Mouse (Mus musculus): Measurements from ENCODE around the gene Lgr5. TPM values are rescaled to one million over a fixed set of nuclear protein-coding genes. Genes with fewer than 3 reads are reported as not detected.

Gene Lgr5
- polyA plus RNA-seq, 1 experiment, result 0.04 TPM

DNA sequence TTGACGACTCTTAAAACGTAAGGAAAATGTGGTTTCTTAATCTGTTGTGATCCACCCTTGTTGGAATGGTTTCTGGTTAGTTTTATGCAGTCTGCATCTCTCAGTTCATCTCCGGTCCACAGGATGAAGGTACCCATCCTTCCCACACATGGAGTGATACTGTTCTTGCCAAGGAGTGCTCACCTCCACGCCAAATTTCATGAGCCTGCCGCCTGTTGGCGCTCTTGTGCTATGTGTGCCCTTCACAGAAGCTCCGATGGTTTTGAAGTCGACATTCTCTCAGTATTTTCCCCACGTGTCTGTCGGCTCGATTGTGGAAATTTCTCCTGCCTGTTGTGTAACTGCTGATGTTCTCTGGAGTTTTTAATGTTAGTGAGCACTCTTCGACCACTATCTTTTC, 57.8 kb downstream of the Lgr5 start:
- Histone ChIP-seq H3K27me3 (ENCODE audit: control insufficient read depth, insufficient read depth, insufficient read length) (no peaks in the 10 kb centered on the region), H3K4me3 (ENCODE audit: insufficient read depth, poor library complexity, severe bottlenecking) (no peak overlapping the region), H3ac (ENCODE audit: control insufficient read depth, insufficient read length, low read depth) (no peak overlapping the region), H3K79me3 (ENCODE audit: low read depth) (no peaks in the 10 kb centered on the region), H3K36me3 (ENCODE audit: control insufficient read depth, insufficient read depth) (no peaks in the 10 kb centered on the region), H3K79me2 (ENCODE audit: control insufficient read depth, insufficient read depth) (no peaks in the 10 kb centered on the region)
- TF ChIP-seq FOSL1 (IDR thresholded peaks at IDR 0.05; ENCODE audit: insufficient read depth, low read length, poor library complexity, severe bottlenecking) (no peak), MAX (IDR thresholded peaks at IDR 0.05) (no peak), MYOD1 (IDR thresholded peaks at IDR 0.05; ENCODE audit: control insufficient read depth, insufficient read length, low read depth) (no peak), CTCF (IDR thresholded peaks at IDR 0.05; ENCODE audit: control insufficient read depth, insufficient read depth, insufficient read length) (no peak), USF1 (IDR thresholded peaks at IDR 0.05; ENCODE audit: low read depth) (no peak), MYOG (IDR thresholded peaks at IDR 0.05; ENCODE audit: control insufficient read depth, extremely low read depth, insufficient read length) (no peak), CEBPB (IDR thresholded peaks at IDR 0.05; ENCODE audit: low read depth) (no peak)

DNA sequence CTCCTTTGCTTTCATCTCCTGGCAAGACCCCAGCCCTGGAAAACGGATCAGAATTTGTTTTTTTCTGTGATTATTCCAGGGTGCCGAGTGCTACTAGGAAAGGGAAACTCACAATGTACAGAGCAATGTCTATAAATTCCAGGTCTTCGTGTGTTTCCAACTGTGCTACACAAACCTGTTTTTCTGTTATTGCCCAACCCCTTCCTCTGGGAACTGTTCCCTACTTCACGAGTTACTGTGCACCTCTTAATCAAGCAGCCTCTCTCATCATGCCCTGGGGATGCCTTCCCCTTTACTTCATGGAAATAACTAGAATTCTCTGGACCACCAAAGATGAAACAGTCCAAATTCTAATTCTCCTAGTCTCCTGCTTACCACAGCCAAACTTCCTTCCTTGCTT, 58.7 kb downstream of the Lgr5 start:
- H3K79me3 ChIP-seq (ENCODE audit: low read depth), result no peaks in the 10 kb centered on the region
- no peaks in the 10 kb centered on the region for H3K36me3 ChIP-seq (ENCODE audit: control insufficient read depth, insufficient read depth)
- H3ac ChIP-seq (ENCODE audit: control insufficient read depth, insufficient read length, low read depth), result no peak overlapping the region
- TF ChIP-seq USF1 (IDR thresholded peaks at IDR 0.05; ENCODE audit: low read depth) (no peak), CTCF (IDR thresholded peaks at IDR 0.05; ENCODE audit: control insufficient read depth, insufficient read depth, insufficient read length) (no peak), MYOG (IDR thresholded peaks at IDR 0.05; ENCODE audit: control insufficient read depth, extremely low read depth, insufficient read length) (no peak), FOSL1 (IDR thresholded peaks at IDR 0.05; ENCODE audit: insufficient read depth, low read length, poor library complexity, severe bottlenecking) (no peak), MYOD1 (IDR thresholded peaks at IDR 0.05; ENCODE audit: control insufficient read depth, insufficient read length, low read depth) (no peak), MAX (IDR thresholded peaks at IDR 0.05) (no peak), CEBPB (IDR thresholded peaks at IDR 0.05; ENCODE audit: low read depth) (no peak)
- no peaks in the 10 kb centered on the region for H3K27me3 ChIP-seq (ENCODE audit: control insufficient read depth, insufficient read depth, insufficient read length)
- no peaks in the 10 kb centered on the region for H3K79me2 ChIP-seq (ENCODE audit: control insufficient read depth, insufficient read depth)
- H3K4me3 ChIP-seq (ENCODE audit: insufficient read depth, poor library complexity, severe bottlenecking), result no peak overlapping the region

- no peaks in the 10 kb centered on the region for H3K36me3 ChIP-seq (ENCODE audit: control insufficient read depth, insufficient read depth)
- H3K79me2 ChIP-seq (ENCODE audit: control insufficient read depth, insufficient read depth), result no peaks in the 10 kb centered on the region
- H3K4me3 ChIP-seq (ENCODE audit: insufficient read depth, poor library complexity, severe bottlenecking), result no peak overlapping the region
- no peak for TF ChIP-seq CTCF (IDR thresholded peaks at IDR 0.05; ENCODE audit: control insufficient read depth, insufficient read depth, insufficient read length)
- H3K27me3 ChIP-seq (ENCODE audit: control insufficient read depth, insufficient read depth, insufficient read length), result no peaks in the 10 kb centered on the region
- H3ac ChIP-seq (ENCODE audit: control insufficient read depth, insufficient read length, low read depth), result no peak overlapping the region
- H3K79me3 ChIP-seq (ENCODE audit: low read depth), result no peaks in the 10 kb centered on the region
Observed at GRCm38 (mm10) chr10:115521081-115521451, 66.5 kb downstream of the Lgr5 start.

GRCm38 (mm10) chr10:115520200-115521080, 67.1 kb downstream of the Lgr5 start:
- H3K36me3 ChIP-seq (ENCODE audit: control insufficient read depth, insufficient read depth), result no peaks in the 10 kb centered on the region
- no peak overlapping the region for H3ac ChIP-seq (ENCODE audit: control insufficient read depth, insufficient read length, low read depth)
- no peaks in the 10 kb centered on the region for H3K27me3 ChIP-seq (ENCODE audit: control insufficient read depth, insufficient read depth, insufficient read length)
- TF ChIP-seq USF1 (IDR thresholded peaks at IDR 0.05; ENCODE audit: low read depth), result no peak
- no peak for TF ChIP-seq MYOG (IDR thresholded peaks at IDR 0.05; ENCODE audit: control insufficient read depth, extremely low read depth, insufficient read length)
- no peak for TF ChIP-seq CTCF (IDR thresholded peaks at IDR 0.05; ENCODE audit: control insufficient read depth, insufficient read depth, insufficient read length)
- no peak overlapping the region for H3K4me3 ChIP-seq (ENCODE audit: insufficient read depth, poor library complexity, severe bottlenecking)
- no peaks in the 10 kb centered on the region for H3K79me3 ChIP-seq (ENCODE audit: low read depth)
- no peaks in the 10 kb centered on the region for H3K79me2 ChIP-seq (ENCODE audit: control insufficient read depth, insufficient read depth)

GRCm38 (mm10) chr10:115518845-115519244, 68.7 kb downstream of the Lgr5 start:
- TF ChIP-seq MYOD1 (IDR thresholded peaks at IDR 0.05; ENCODE audit: control insufficient read depth, insufficient read length, low read depth), result no peak
- H3ac ChIP-seq (ENCODE audit: control insufficient read depth, insufficient read length, low read depth), result no peak overlapping the region
- no peaks in the 10 kb centered on the region for H3K36me3 ChIP-seq (ENCODE audit: control insufficient read depth, insufficient read depth)
- no peaks in the 10 kb centered on the region for H3K27me3 ChIP-seq (ENCODE audit: control insufficient read depth, insufficient read depth, insufficient read length)
- H3K79me2 ChIP-seq (ENCODE audit: control insufficient read depth, insufficient read depth), result no peaks in the 10 kb centered on the region
- no peak overlapping the region for H3K4me3 ChIP-seq (ENCODE audit: insufficient read depth, poor library complexity, severe bottlenecking)
- no peaks in the 10 kb centered on the region for H3K79me3 ChIP-seq (ENCODE audit: low read depth)

DNA sequence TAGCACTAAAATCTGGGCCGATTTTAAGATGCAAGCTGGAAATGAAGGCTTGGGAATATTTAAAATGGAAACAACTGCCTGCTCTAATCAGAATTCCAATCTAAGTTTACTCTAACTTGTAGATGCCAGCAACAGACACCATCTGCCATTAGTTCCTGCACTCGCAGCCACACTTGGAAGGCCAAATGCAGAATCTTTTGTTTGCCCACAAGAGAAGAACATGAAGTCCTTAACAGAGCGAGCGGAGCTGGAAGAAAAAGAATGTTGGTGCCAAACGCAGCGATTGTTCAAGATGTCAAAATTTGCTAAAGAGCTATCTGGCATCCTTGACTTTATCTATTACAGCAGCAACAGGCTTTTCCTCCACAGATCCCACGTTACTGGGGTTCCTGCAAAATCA, 72.1 kb downstream of the Lgr5 start:
- no peaks in the 10 kb centered on the region for H3K27me3 ChIP-seq (ENCODE audit: control insufficient read depth, insufficient read depth, insufficient read length)
- no peak overlapping the region for H3ac ChIP-seq (ENCODE audit: control insufficient read depth, insufficient read length, low read depth)
- H3K79me2 ChIP-seq (ENCODE audit: control insufficient read depth, insufficient read depth), result no peaks in the 10 kb centered on the region
- TF ChIP-seq CEBPB (IDR thresholded peaks at IDR 0.05; ENCODE audit: low read depth) (no peak), MYOD1 (IDR thresholded peaks at IDR 0.05; ENCODE audit: control insufficient read depth, insufficient read length, low read depth) (no peak), FOSL1 (IDR thresholded peaks at IDR 0.05; ENCODE audit: insufficient read depth, low read length, poor library complexity, severe bottlenecking) (no peak), MAX (IDR thresholded peaks at IDR 0.05) (no peak), USF1 (IDR thresholded peaks at IDR 0.05; ENCODE audit: low read depth) (no peak), MYOG (IDR thresholded peaks at IDR 0.05; ENCODE audit: control insufficient read depth, extremely low read depth, insufficient read length) (no peak), CTCF (IDR thresholded peaks at IDR 0.05; ENCODE audit: control insufficient read depth, insufficient read depth, insufficient read length) (no peak)
- H3K79me3 ChIP-seq (ENCODE audit: low read depth), result no peaks in the 10 kb centered on the region
- no peaks in the 10 kb centered on the region for H3K36me3 ChIP-seq (ENCODE audit: control insufficient read depth, insufficient read depth)
- no peak overlapping the region for H3K4me3 ChIP-seq (ENCODE audit: insufficient read depth, poor library complexity, severe bottlenecking)

Measured in C2C12 (cell line).